Mouse (Mus musculus) erythroblast, embryonic 14.5 days (primary cell): ENCODE measurements around the gene Smarce1.

Experiments
- GATA1 ChIP-seq: IDR thresholded peaks from 2 replicates; pipeline ENCODE4 v1.6.1; 2012; ENCODE audit warnings: low read length, inconsistent platforms, mixed read lengths
- TAL1 ChIP-seq: IDR thresholded peaks from 3 replicates; pipeline ENCODE4 v1.6.1; 2012; ENCODE audit warnings: low read length, inconsistent platforms, mixed read lengths

GRCm38 (mm10) chr11:99161648-99162047 is 69.2 kb downstream of the Smarce1 start:
- TF ChIP-seq GATA1 (no peak), TAL1 (no peak)
